8 mouse cellular contexts compared by ENCODE assay signal in genomic region chr2:142967250-142967649, GRCm38 (mm10).
DNase-seq lines count a peak whose midpoint lies in the region; ATAC-seq lines count a peak whose summit lies in the region.

No protein-coding gene starts in this region.

- DNase-seq in heart, adult 18-20 months = peak; percentile 23 to 60
- DNase-seq in heart, postnatal 25 days (ENCODE audit: low spot score) = no peak
- peak; percentile 78 for DNase-seq in adrenal gland, postnatal 14 days
- peak; percentile 32 for DNase-seq in embryo, embryonic 9.5 days (ENCODE audit: extremely low spot score)
- DNase-seq in heart, postnatal 4 days = peak; percentile 61
- DNase-seq in layer of hippocampus, postnatal 25 days (ENCODE audit: extremely low spot score in 1 of 2, low spot score in 1 of 2) = peak; percentile 27 to 73
- DNase-seq in right cerebral cortex, postnatal 36 days (ENCODE audit: low spot score in 2 of 2) = peak; percentile 38 to 54

- intact Hi-C loops in heart, postnatal 25 days (cut with DNase I) = loop anchor here (1.0 kb wide), 1 partner anchor 108 kb away; no protein-coding TSS in a partner anchor

- ATAC-seq in megakaryocyte, adult 5-6 weeks (ENCODE audit: poor library complexity, severe bottlenecking) = peak; percentile 60; the same call in 1 of the 2 replicates
